Mouse (Mus musculus) intestine, embryonic 14.5 days (tissue): Measurements from ENCODE around the gene Limk2. TPM values are rescaled to one million over a fixed set of nuclear protein-coding genes. Genes with fewer than 3 reads are reported as not detected.
A peak's percentile ranks its signal among the peaks of the same experiment; 100 is the strongest.

Experiments used
- ATAC-seq: fragments of 200-750 bp; cut with Nextera tagmentation; replicated peaks from 2 replicates; pipeline ENCODE4 v1.8.0; 2017; ENCODE audit warnings: low read depth, moderate number of reproducible peaks, moderate TSS enrichment, moderate library complexity; ENCODE audit not compliant: low FRiP score, low TSS enrichment
- DNase-seq: peaks from one replicate; pipeline ENCODE4 v3.0.0-alpha.2; 2018; ENCODE audit warnings: low spot score
- H3K27ac ChIP-seq: fragments of 300-500 bp; sonication (generic); 2 replicates; pipeline ENCODE4 v1.5.1; 2014; ENCODE audit warnings: low read depth, mild to moderate bottlenecking, control low read depth
- H3K27me3 ChIP-seq: fragments of 300-500 bp; sonication (generic); replicated peaks from 2 replicates; pipeline ENCODE4 v1.6.1; 2014; ENCODE audit warnings: low read length, control low read depth; ENCODE audit not compliant: control insufficient read depth, insufficient read depth
- H3K36me3 ChIP-seq: fragments of 300-500 bp; sonication (generic); 2 replicates; pipeline ENCODE4 v1.6.1; 2014; ENCODE audit warnings: low read length, control low read depth; ENCODE audit not compliant: control insufficient read depth, insufficient read depth
- H3K4me1 ChIP-seq: fragments of 300-500 bp; sonication (generic); replicated peaks from 2 replicates; pipeline ENCODE4 v1.6.1; 2014; ENCODE audit warnings: low read length, control low read depth, mixed read lengths; ENCODE audit not compliant: control insufficient read depth, insufficient read depth
- H3K4me2 ChIP-seq: fragments of 300-500 bp; sonication (generic); 2 replicates; pipeline ENCODE4 v1.6.1; 2014; ENCODE audit warnings: low read length
- H3K4me3 ChIP-seq: fragments of 300-500 bp; sonication (generic); 2 replicates; pipeline ENCODE4 v1.5.1; 2014; ENCODE audit warnings: low read depth, low read length, control low read depth, mixed read lengths
- H3K9ac ChIP-seq: fragments of 300-500 bp; sonication (generic); 2 replicates; pipeline ENCODE4 v1.6.1; 2014; ENCODE audit warnings: mild to moderate bottlenecking, low read length
- H3K9me3 ChIP-seq: fragments of 300-500 bp; sonication (generic); 2 replicates; pipeline ENCODE4 v1.6.1; 2016; ENCODE audit warnings: low read length, control low read depth; ENCODE audit not compliant: control insufficient read depth
- WGBS: fragments of 180-500 bp; shearing (Covaris S2); extraction: QIAGEN DNeasy Blood & Tissue Kit; methylation state at CpG from one replicate; pipeline ENCODE4 v1.1.7; 2014; 5-methylcytosine and 5-hydroxymethylcytosine counted together
- polyA plus RNA-seq: library from polyadenylated mRNA; unstranded; fragments of >200 nt; fragmentation: Nextera tagmentation; extraction: Ambion mirVana; gene quantifications from 2 replicates; pipeline ENCODE4 v1.2.1, GENCODE M21; 2014

Limk2 gene
- polyA plus RNA-seq, 1 experiment from 2014 or later: 62.8 TPM

- ATAC-seq (no peak), DNase-seq (no peak)
- Histone ChIP-seq H3K27me3 (no peaks in the 10 kb centered on the region), H3K9ac (no peak overlapping the region), H3K36me3 (0 out of 2 replicates have a peak, but pooled peaks cover 2% of the 10 kb centered on the region), H3K9me3 (no peaks in the 10 kb centered on the region), H3K4me3 (no peak overlapping the region), H3K4me2 (no peak overlapping the region), H3K4me1 (peaks cover 31% of the 10 kb centered on the region), H3K27ac (peak overlapping the region; percentile 66)
- WGBS: 36% methylated on average over 5 of the region's 5 CpGs
Measured at GRCm38 (mm10) chr11:3337961-3338360, 71.0 kb downstream of the Limk2 start.

GRCm38 (mm10) chr11:3337173-3337955 is 71.6 kb downstream of the Limk2 start:
- Histone ChIP-seq H3K4me2 (no peak overlapping the region), H3K4me1 (peaks cover 34% of the 10 kb centered on the region), H3K27ac (peak overlapping the region; percentile 66), H3K27me3 (no peaks in the 10 kb centered on the region), H3K36me3 (no peaks in the 10 kb centered on the region), H3K9ac (no peak overlapping the region; the same call in 1 of the 2 replicates), H3K4me3 (no peak overlapping the region), H3K9me3 (no peaks in the 10 kb centered on the region)
- ATAC-seq (peak; percentile 17; the same call in 1 of the 2 replicates), DNase-seq (peak; percentile 66)
- 19% methylated on average over 12 of the region's 12 CpGs for WGBS

- Histone ChIP-seq H3K27ac (no peak overlapping the region; the same call in 1 of the 2 replicates), H3K9me3 (no peaks in the 10 kb centered on the region), H3K4me3 (no peak overlapping the region), H3K36me3 (no peaks in the 10 kb centered on the region), H3K4me1 (peaks cover 40% of the 10 kb centered on the region), H3K9ac (no peak overlapping the region), H3K4me2 (no peak overlapping the region), H3K27me3 (no peaks in the 10 kb centered on the region)
- ATAC-seq (no peak), DNase-seq (no peak)
- WGBS: 91% methylated on average over 3 of the region's 3 CpGs
Measured at GRCm38 (mm10) chr11:3336602-3337001, 72.4 kb downstream of the Limk2 start.

GRCm38 (mm10) chr11:3335651-3336216 is 73.3 kb downstream of the Limk2 start:
- peak overlapping the region; percentile 20; the same call in 1 of the 2 replicates for H3K4me2 ChIP-seq
- 12% methylated on average over 11 of the region's 11 CpGs for WGBS
- H3K9ac ChIP-seq: no peak overlapping the region
- no peaks in the 10 kb centered on the region for H3K9me3 ChIP-seq
- peak; percentile 73 for DNase-seq
- peak overlapping the region; percentile 43; the same call in 1 of the 2 replicates for H3K27ac ChIP-seq
- no peak for ATAC-seq
- H3K4me1 ChIP-seq: peaks cover 40% of the 10 kb centered on the region
- no peaks in the 10 kb centered on the region for H3K27me3 ChIP-seq
- H3K4me3 ChIP-seq: no peak overlapping the region
- H3K36me3 ChIP-seq: no peaks in the 10 kb centered on the region

GRCm38 (mm10) chr11:3334711-3335316 is 74.2 kb downstream of the Limk2 start:
- Histone ChIP-seq H3K36me3 (no peaks in the 10 kb centered on the region), H3K4me1 (peaks cover 43% of the 10 kb centered on the region), H3K4me2 (no peak overlapping the region), H3K9ac (no peak overlapping the region), H3K9me3 (no peaks in the 10 kb centered on the region), H3K27me3 (no peaks in the 10 kb centered on the region), H3K27ac (no peak overlapping the region), H3K4me3 (no peak overlapping the region)
- WGBS: 32% methylated on average over 9 of the region's 9 CpGs
- DNase-seq: no peak
- no peak for ATAC-seq

GRCm38 (mm10) chr11:3334141-3334710 is 74.8 kb downstream of the Limk2 start:
- no peak for DNase-seq
- peaks cover 43% of the 10 kb centered on the region for H3K4me1 ChIP-seq
- H3K4me2 ChIP-seq: no peak overlapping the region
- no peak overlapping the region for H3K4me3 ChIP-seq
- ATAC-seq: no peak
- no peak overlapping the region for H3K9ac ChIP-seq
- H3K9me3 ChIP-seq: no peaks in the 10 kb centered on the region
- WGBS: 92% methylated on average over 11 of the region's 11 CpGs
- H3K27me3 ChIP-seq: no peaks in the 10 kb centered on the region
- no peak overlapping the region for H3K27ac ChIP-seq
- H3K36me3 ChIP-seq: no peaks in the 10 kb centered on the region

- H3K4me3 ChIP-seq: no peak overlapping the region
- H3K36me3 ChIP-seq: no peaks in the 10 kb centered on the region
- no peak overlapping the region for H3K4me2 ChIP-seq
- no peak overlapping the region for H3K9ac ChIP-seq
- no peak overlapping the region for H3K27ac ChIP-seq
- WGBS: 90% methylated on average over 11 of the region's 11 CpGs
- H3K9me3 ChIP-seq: no peaks in the 10 kb centered on the region
- H3K27me3 ChIP-seq: no peaks in the 10 kb centered on the region
- DNase-seq: no peak
- H3K4me1 ChIP-seq: peaks cover 43% of the 10 kb centered on the region
- ATAC-seq: no peak
Measured at GRCm38 (mm10) chr11:3333111-3333695, 75.8 kb downstream of the Limk2 start.
